Mouse (Mus musculus) G1E (cell line): ENCODE results near the gene Defb43.

Experiments
- CTCF ChIP-seq: IDR thresholded peaks from 2 replicates; pipeline ENCODE4 v1.5.1; 2012; ENCODE audit warnings: low read depth, low read length, inconsistent platforms, mixed read lengths
- GATA1 ChIP-seq: IDR thresholded peaks from 2 replicates; pipeline ENCODE4 v1.6.1; 2012; ENCODE audit warnings: borderline replicate concordance, low read length, inconsistent platforms, mixed read lengths
- POLR2AphosphoS5 ChIP-seq: IDR thresholded peaks from 2 replicates; pipeline ENCODE4 v1.6.1; 2012; ENCODE audit warnings: low read depth, low read length, inconsistent platforms; ENCODE audit not compliant: insufficient replicate concordance

GRCm38 (mm10) chr14:62975046-62975445, 36.5 kb upstream of the Defb43 start:
- TF ChIP-seq CTCF: peak; percentile 57; the same call in 1 of the 2 replicates
- no peak for TF ChIP-seq GATA1
- no peak for TF ChIP-seq POLR2AphosphoS5
